Mouse (Mus musculus): ENCODE data around the gene Trip10. TPM values are rescaled to one million over a fixed set of nuclear protein-coding genes. Genes with fewer than 3 reads are reported as not detected.
A peak's percentile ranks its signal among the peaks of the same experiment; 100 is the strongest.
"Not testable (repeated sequence)": the region's sequence is repeated elsewhere in the genome, so short reads cannot be mapped to it uniquely, and the experiment has no call there.

Gene Trip10
- total RNA-seq, 1 experiment from 2014 or later: 9.2 TPM

DNA sequence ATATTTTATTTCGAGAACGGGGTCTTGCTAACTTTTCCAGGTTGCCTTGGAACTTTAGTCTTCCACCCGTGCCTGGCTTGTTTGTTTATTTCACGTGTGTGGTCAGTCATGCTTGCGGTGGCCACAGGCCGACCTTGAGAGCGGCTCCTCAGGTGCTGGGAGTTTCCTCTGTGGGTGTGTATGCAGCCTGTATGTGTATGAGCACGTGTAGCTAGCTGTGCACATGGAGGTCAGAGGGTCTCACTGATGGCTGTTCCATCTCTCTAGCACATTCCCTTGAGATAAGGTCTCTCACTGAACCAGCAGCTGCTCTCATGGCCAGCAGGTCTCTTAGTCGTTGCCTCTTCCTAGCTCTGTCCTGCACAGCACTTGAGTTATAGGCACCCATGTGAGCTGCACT, 11.1 kb downstream of the Trip10 start:
- ATAC-seq (replicated peaks; ENCODE audit: insufficient number of reproducible peaks, low FRiP score, low TSS enrichment, poor library complexity, severe bottlenecking): no peak

GRCm38 (mm10) chr17:57261286-57261685, 12.0 kb downstream of the Trip10 start:
- ATAC-seq (replicated peaks; ENCODE audit: insufficient number of reproducible peaks, low FRiP score, low TSS enrichment, poor library complexity, severe bottlenecking): no peak

- no peak for ATAC-seq (replicated peaks; ENCODE audit: insufficient number of reproducible peaks, low FRiP score, low TSS enrichment, poor library complexity, severe bottlenecking)
Observed at GRCm38 (mm10) chr17:57261796-57262195, 12.5 kb downstream of the Trip10 start.

GRCm38 (mm10) chr17:57262901-57263550, 13.8 kb downstream of the Trip10 start:
- ATAC-seq (replicated peaks; ENCODE audit: insufficient number of reproducible peaks, low FRiP score, low TSS enrichment, poor library complexity, severe bottlenecking): no peak

DNA sequence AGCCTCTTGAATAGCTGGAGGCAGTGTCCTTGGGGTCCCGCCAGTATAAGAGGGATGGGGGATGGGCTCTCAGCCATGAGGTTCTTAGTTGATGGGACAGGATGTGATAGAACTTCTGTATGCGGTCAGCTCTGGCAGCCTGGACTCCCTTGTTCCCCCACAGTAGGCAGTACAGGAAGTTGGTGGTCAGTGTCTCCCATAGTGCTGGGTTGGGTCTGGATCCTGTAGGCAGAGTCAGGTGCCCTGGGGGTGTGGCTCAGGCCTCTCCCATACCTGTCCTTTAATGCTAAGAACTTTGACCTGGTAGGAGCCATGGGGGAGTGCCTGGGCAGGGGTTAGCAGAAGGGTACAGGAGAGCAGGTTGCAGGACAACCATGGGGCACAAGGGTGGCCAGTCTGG, 14.9 kb downstream of the Trip10 start:
- no peak for ATAC-seq (replicated peaks; ENCODE audit: insufficient number of reproducible peaks, low FRiP score, low TSS enrichment, poor library complexity, severe bottlenecking)

GRCm38 (mm10) chr17:57264972-57265945, 16.0 kb downstream of the Trip10 start:
- peak; percentile 72 for ATAC-seq (replicated peaks; ENCODE audit: insufficient number of reproducible peaks, low FRiP score, low TSS enrichment, poor library complexity, severe bottlenecking)

- ATAC-seq (replicated peaks; ENCODE audit: insufficient number of reproducible peaks, low FRiP score, low TSS enrichment, poor library complexity, severe bottlenecking): no peak
Observed at GRCm38 (mm10) chr17:57267556-57268126, 18.4 kb downstream of the Trip10 start.

GRCm38 (mm10) chr17:57271301-57271700, 22.0 kb downstream of the Trip10 start:
- no peak for ATAC-seq (replicated peaks; ENCODE audit: insufficient number of reproducible peaks, low FRiP score, low TSS enrichment, poor library complexity, severe bottlenecking)

- ATAC-seq (replicated peaks; ENCODE audit: insufficient number of reproducible peaks, low FRiP score, low TSS enrichment, poor library complexity, severe bottlenecking): no peak
Observed at GRCm38 (mm10) chr17:57273846-57274245, 24.6 kb downstream of the Trip10 start.

DNA sequence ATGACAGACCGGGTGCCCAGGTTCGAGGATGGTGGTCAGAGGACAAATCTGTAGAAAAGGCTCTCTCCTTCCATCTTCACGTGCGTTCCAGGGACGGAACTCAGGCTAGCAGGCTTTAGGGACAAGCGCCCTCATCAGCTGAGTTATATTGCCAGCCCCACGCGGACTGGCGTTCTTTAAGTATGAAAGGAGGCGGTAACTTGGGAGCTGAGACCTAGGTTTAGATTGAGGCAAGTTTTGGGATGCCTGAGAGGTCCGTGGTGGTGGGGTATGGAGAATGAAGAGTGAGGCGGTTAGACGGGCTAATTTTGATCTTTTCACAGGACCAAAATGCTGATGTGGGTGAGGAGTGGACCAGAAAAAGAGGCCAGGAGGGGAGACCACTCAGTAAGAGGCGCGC, 25.4 kb downstream of the Trip10 start:
- no peak for ATAC-seq (replicated peaks; ENCODE audit: insufficient number of reproducible peaks, low FRiP score, low TSS enrichment, poor library complexity, severe bottlenecking)

- ATAC-seq (replicated peaks; ENCODE audit: insufficient number of reproducible peaks, low FRiP score, low TSS enrichment, poor library complexity, severe bottlenecking): peak; percentile 52
Observed at GRCm38 (mm10) chr17:57275111-57275996, 26.1 kb downstream of the Trip10 start.

GRCm38 (mm10) chr17:57275997-57276351, 26.7 kb downstream of the Trip10 start:
- no peak for ATAC-seq (replicated peaks; ENCODE audit: insufficient number of reproducible peaks, low FRiP score, low TSS enrichment, poor library complexity, severe bottlenecking)

DNA sequence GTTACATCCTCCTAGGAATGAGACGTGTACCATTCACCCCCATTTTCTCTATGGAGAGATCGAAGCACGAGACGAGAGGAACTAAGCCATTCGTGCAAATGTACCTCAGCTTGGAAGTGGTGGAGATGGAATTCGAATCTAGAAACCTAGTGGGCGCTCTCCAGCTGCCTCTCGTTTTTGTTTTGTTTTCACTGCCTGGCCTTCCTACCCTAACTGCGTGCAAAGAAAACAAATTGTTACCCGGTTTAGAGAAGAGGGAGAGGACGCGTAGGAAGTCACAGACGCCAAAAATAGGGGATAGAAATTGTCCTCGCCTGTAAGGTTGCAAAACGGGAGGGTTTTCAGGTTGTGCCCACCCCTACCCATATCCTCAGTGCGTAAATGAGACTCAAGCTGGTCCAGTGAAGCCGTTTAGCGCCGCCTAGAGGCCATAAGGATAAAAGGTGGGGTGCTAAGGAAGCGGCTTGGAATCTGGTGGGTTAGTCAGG, 27.4 kb downstream of the Trip10 start:
- peak; percentile 34; the same call in 1 of the 2 replicates for ATAC-seq (replicated peaks; ENCODE audit: insufficient number of reproducible peaks, low FRiP score, low TSS enrichment, poor library complexity, severe bottlenecking)

- ATAC-seq (replicated peaks; ENCODE audit: insufficient number of reproducible peaks, low FRiP score, low TSS enrichment, poor library complexity, severe bottlenecking): not testable (repeated sequence)
Observed at GRCm38 (mm10) chr17:57277598-57278261, 28.5 kb downstream of the Trip10 start.

DNA sequence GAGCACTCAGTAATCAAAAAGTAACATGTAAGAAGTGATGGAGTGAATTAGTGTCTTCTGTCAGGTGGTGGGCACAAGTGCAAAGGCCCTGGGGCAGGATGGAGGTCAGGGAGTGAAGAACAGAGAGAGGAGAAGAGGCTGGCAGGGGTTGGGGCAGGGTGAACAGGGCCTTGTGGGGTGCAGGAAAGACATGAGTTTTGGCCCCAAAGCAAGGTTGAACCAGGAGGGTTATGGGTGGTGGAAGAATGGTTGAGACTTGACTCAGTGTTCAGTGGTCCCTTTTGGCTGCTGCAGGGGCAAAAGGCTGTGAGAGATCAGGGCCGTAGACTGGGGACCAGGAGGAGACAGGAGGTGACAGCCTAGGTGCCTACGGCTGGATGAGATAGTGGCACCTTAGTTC, 29.3 kb downstream of the Trip10 start:
- no peak for ATAC-seq (replicated peaks; ENCODE audit: insufficient number of reproducible peaks, low FRiP score, low TSS enrichment, poor library complexity, severe bottlenecking)

DNA sequence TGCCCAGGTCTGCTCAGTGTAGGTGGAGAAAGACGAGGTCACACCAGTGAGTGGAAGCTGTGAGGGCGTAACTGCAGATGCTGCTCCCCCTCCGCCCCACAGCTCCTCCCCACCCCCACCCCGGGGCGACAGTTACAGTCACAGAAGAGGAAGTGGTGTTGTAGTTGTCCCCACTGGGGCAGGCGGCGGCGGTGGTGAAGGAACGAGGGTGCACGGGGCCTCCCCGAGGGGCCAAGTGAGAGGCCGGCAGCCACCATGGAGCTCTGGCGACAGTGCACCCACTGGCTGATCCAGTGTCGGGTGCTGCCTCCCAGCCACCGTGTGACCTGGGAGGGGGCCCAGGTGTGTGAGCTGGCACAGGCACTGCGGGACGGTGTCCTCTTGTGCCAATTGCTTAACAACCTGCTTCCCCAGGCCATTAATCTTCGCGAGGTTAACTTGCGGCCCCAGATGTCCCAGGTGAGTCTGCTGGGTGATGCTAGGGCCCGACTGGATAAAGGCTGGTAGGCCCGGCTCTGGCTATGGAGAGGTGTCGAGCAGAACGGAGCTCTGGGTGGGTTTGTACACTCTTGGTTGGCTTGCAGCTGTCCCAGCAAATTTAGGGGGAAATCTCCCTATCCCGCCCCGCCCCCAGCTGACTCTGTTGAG, 29.8 kb downstream of the Trip10 start, which contains the start of gene Vav1:
Gene Vav1, plus strand, starts transcription at position 158 of the 648 bp plus-strand sequence.
- peak; percentile 72 for ATAC-seq (replicated peaks; ENCODE audit: insufficient number of reproducible peaks, low FRiP score, low TSS enrichment, poor library complexity, severe bottlenecking)

DNA sequence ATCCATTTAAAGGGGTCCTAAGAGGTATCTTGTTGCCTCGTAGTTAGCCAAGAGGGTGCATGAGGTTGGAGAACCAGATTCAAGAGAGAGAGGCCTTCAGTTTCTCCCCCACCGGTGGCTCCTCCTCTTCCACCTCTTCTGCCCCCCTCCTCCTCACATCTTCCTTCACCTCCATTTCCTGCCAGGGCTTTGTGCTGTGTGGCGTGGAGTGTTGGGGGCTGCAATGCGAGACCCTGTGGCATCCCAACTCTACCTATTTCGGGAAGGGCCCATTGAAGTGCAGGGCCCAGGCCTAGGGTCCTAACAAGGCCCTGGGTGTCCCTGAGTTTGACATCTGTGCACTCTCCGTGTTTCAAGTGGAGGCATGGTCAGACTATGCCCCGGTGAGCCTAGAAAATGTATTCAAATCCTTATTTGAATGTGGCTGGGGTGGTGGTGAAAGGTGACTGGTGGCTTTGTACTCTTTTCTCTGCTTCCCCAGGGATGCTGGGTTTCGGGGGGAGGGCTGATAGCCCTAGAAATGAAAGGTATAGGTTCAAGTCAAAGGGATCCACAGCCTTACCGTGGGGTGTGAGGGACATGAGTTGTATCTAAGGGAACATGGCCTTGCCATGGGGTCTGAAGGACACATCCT, 30.5 kb downstream of the Trip10 start:
- no peak for ATAC-seq (replicated peaks; ENCODE audit: insufficient number of reproducible peaks, low FRiP score, low TSS enrichment, poor library complexity, severe bottlenecking)

Data from monocyte, adult 5-6 weeks (primary cell).